Mouse (Mus musculus): ENCODE results near the gene Tmem14a. TPM values are rescaled to one million over a fixed set of nuclear protein-coding genes. Genes with fewer than 3 reads are reported as not detected.
"Not testable (repeated sequence)": the region's sequence is repeated elsewhere in the genome, so short reads cannot be mapped to it uniquely, and the experiment has no call there.

The Tmem14a gene
- total and polyA plus RNA-seq, 3 experiments: 1.3 to 1.7 TPM; not detected in 1

- TF ChIP-seq SMC3 (IDR thresholded peaks at IDR 0.05; ENCODE audit: low read depth, low read length) (peak; percentile 46), CTCF (IDR thresholded peaks at IDR 0.05 in 2 of 3, conservative IDR thresholded peaks at IDR 0.05 in 1 of 3; ENCODE audit: control insufficient read depth in 1 of 3, insufficient read depth in 1 of 3, low read depth in 2 of 3, low read length in 3 of 3, poor library complexity in 1 of 3, severe bottlenecking in 1 of 3) (peak in 2 of 3 experiments; percentile 32 to 40; a peak in 3 of 6 replicates), RAD21 (IDR thresholded peaks at IDR 0.05; ENCODE audit: low read depth, low read length) (peak; percentile 38)
- H3K79me2 ChIP-seq (ENCODE audit: control insufficient read depth, insufficient read depth, low read length, poor library complexity); H3K4me3 ChIP-seq (ENCODE audit: control insufficient read depth in 1 of 2, insufficient read depth in 1 of 2, low read depth in 2 of 2, low read length in 2 of 2): not testable (repeated sequence)
Measured at GRCm38 (mm10) chr1:21213537-21213936, 4.8 kb upstream of the Tmem14a start.

DNA sequence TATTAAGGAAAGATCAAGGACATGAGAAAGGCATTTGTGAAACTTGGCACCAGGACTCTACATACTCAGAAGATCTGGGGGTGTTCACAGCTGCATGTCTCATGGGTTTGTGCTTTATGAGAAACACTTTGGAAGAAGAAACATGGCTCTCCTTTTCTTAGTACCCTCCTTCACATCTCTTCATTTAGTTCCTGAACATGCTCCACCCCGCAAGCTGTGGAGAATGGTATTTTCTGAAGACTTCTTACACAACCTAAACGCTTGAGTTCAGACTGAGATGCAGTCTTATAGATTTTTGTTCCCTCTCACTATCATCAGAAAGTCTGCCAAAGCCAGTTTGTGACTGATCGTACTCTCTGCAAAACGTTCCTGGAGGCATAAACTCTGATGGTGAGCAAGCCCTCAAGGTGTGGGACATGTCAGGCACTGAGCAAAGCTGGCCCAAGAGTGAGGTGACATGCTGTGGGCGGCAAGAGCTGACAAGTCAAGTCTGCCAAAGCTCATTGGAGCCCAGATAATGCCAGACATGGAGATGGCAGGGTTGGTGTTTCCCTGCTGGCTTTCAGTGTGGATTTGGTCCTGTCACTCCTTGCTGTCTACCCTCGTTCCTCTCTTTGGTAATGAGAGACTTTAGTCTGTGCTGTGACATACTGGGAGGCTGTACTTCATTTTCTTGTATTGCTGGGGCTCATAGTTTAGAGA, 4.2 kb upstream of the Tmem14a start:
- not testable (repeated sequence) for H3K4me3 ChIP-seq (ENCODE audit: control insufficient read depth in 1 of 2, insufficient read depth in 1 of 2, low read depth in 2 of 2, low read length in 2 of 2); DNase-seq (ENCODE audit: low read depth, low spot score); H3K9ac ChIP-seq (ENCODE audit: control insufficient read depth, low read depth, low read length, poor library complexity, severe bottlenecking); H3K27me3 ChIP-seq (ENCODE audit: control insufficient read depth in 1 of 2, insufficient read depth in 2 of 2, low read length in 2 of 2); H3K79me2 ChIP-seq (ENCODE audit: control insufficient read depth, insufficient read depth, low read length, poor library complexity); H3K36me3 ChIP-seq (ENCODE audit: control insufficient read depth in 1 of 2, insufficient read depth in 2 of 2, low read length in 2 of 2); H3K9me3 ChIP-seq (replicated peaks; ENCODE audit: insufficient read depth, low read length); H3K27ac ChIP-seq (ENCODE audit: control insufficient read depth, low read depth, low read length); H3K4me1 ChIP-seq (ENCODE audit: control insufficient read depth in 1 of 2, insufficient read depth in 2 of 2, low read length in 2 of 2)

More at GRCm38 (mm10) chr1:21213537-21213936, 4.8 kb upstream of the Tmem14a start:
- H3K4me1 ChIP-seq (ENCODE audit: control insufficient read depth in 1 of 2, insufficient read depth in 2 of 2, low read length in 2 of 2); H3K27me3 ChIP-seq (ENCODE audit: control insufficient read depth in 1 of 2, insufficient read depth in 2 of 2, low read length in 2 of 2); H3K36me3 ChIP-seq (ENCODE audit: control insufficient read depth in 1 of 2, insufficient read depth in 2 of 2, low read length in 2 of 2); H3K9me3 ChIP-seq (replicated peaks; ENCODE audit: insufficient read depth, low read length); DNase-seq (ENCODE audit: low read depth, low spot score); H3K27ac ChIP-seq (ENCODE audit: control insufficient read depth, low read depth, low read length); H3K9ac ChIP-seq (ENCODE audit: control insufficient read depth, low read depth, low read length, poor library complexity, severe bottlenecking): not testable (repeated sequence)

DNA sequence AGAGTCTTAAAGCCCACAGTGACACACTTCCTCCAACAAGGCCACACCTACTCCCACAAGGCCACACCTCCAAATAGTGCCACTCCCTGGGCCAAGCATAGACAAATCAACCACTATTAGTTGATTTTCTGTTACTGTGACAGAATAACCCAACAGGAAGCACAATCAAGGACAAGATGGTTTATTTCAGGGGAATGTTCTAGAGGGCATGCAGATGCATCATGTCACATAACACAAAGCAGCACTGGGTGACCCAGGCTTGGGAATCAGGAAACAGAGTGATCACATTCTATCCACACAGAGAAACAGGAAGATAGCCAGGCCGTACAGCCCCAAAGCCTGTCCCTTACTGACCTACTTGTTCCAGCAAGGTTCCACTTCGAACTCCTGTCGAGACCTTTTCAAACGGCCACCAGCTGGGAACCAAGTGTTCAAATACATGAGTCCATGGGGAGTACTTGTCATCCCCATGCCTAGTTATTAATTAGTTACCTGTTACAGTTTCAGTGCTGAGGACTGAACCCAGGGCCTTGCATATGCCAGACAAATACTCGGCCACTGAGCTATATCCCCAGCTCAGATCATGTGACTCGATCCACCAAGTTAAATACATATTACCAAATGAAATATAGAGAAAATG, 9.5 kb downstream of the Tmem14a start:
- no peak overlapping the region for H3K4me3 ChIP-seq (ENCODE audit: control insufficient read depth in 1 of 2, insufficient read depth in 1 of 2, low read depth in 2 of 2, low read length in 2 of 2)
- H3K79me2 ChIP-seq (ENCODE audit: control insufficient read depth, insufficient read depth, low read length, poor library complexity): no peaks in the 10 kb centered on the region
- no peaks in the 10 kb centered on the region for H3K27me3 ChIP-seq (ENCODE audit: control insufficient read depth in 1 of 2, insufficient read depth in 2 of 2, low read length in 2 of 2)
- H3K9ac ChIP-seq (ENCODE audit: control insufficient read depth, low read depth, low read length, poor library complexity, severe bottlenecking): no peak overlapping the region
- no peaks in the 10 kb centered on the region for H3K9me3 ChIP-seq (replicated peaks; ENCODE audit: insufficient read depth, low read length)
- no peak for TF ChIP-seq MYB (IDR thresholded peaks at IDR 0.05; ENCODE audit: low read depth, low read length)
- TF ChIP-seq CHD1 (IDR thresholded peaks at IDR 0.05; ENCODE audit: low read depth, low read length): no peak
- no peak for TF ChIP-seq POLR2AphosphoS2 (IDR thresholded peaks at IDR 0.05; ENCODE audit: low read length)
- TF ChIP-seq MAX (IDR thresholded peaks at IDR 0.05; ENCODE audit: low read length): no peak
- TF ChIP-seq NELFE (IDR thresholded peaks at IDR 0.05; ENCODE audit: low read depth, low read length): no peak
- TF ChIP-seq BHLHE40 (IDR thresholded peaks at IDR 0.05; ENCODE audit: borderline replicate concordance, low read depth, low read length): no peak
- no peak for TF ChIP-seq NRF1 (IDR thresholded peaks at IDR 0.05; ENCODE audit: insufficient read depth, low read depth, low read length, poor library complexity, severe bottlenecking)
- no peak for TF ChIP-seq E2F4 (IDR thresholded peaks at IDR 0.05; ENCODE audit: borderline replicate concordance, low read depth, low read length)
- no peak for DNase-seq (ENCODE audit: low read depth, low spot score)
- no peaks in the 10 kb centered on the region for H3K36me3 ChIP-seq (ENCODE audit: control insufficient read depth in 1 of 2, insufficient read depth in 2 of 2, low read length in 2 of 2)
- H3K27ac ChIP-seq (ENCODE audit: control insufficient read depth, low read depth, low read length): no peak overlapping the region
- no peaks in the 10 kb centered on the region for H3K4me1 ChIP-seq (ENCODE audit: control insufficient read depth in 1 of 2, insufficient read depth in 2 of 2, low read length in 2 of 2)

DNA sequence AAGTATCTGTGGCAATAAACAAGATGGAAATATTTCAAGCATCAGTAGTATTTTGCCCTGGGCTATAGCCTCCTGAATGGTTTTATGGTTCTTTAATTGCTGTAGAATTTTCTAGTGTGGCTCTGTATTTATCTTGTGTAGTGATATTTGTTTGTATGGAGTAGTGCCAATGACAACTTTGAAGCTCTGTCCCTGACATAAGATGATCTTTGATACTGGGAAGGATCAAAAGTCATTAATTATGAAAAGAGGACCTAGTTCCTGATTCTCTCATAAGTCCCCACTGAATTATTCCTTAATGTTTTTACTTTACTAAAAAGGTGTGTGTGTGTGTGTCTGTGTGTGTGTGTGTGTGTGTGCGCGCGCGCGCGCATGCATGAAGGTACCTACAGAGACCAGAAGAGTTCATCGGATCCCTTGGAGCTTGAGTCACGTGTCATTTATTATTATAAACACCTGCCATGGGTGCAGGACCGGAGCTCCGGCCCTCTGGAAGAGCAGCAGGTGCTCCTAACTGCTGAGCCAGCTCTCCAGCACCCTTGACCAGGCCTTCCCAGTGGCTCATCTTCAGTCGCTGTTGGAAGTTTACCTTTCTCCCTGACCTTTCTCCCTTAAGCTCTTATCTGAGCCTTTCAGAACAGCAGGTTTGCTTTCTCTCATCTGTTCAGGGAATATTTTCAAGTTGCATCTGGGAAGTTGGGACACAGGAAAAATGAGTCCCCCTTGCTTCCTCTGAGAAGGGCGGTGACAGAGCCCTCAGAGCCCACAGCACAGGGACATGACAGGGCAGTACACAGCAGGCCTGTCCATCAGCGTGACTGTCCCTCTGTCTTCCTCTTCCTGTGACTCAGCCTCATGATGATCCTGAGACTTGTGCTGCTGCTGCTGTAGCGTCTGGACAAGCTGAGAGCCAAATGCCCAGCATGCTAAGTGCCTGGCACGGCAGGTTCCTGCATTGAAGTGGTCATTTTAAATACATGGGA, 10.7 kb downstream of the Tmem14a start:
- H3K4me1 ChIP-seq (ENCODE audit: control insufficient read depth in 1 of 2, insufficient read depth in 2 of 2, low read length in 2 of 2); H3K9me3 ChIP-seq (replicated peaks; ENCODE audit: insufficient read depth, low read length); H3K4me3 ChIP-seq (ENCODE audit: control insufficient read depth in 1 of 2, insufficient read depth in 1 of 2, low read depth in 2 of 2, low read length in 2 of 2); DNase-seq (ENCODE audit: low read depth, low spot score); H3K9ac ChIP-seq (ENCODE audit: control insufficient read depth, low read depth, low read length, poor library complexity, severe bottlenecking); H3K27me3 ChIP-seq (ENCODE audit: control insufficient read depth in 1 of 2, insufficient read depth in 2 of 2, low read length in 2 of 2); H3K79me2 ChIP-seq (ENCODE audit: control insufficient read depth, insufficient read depth, low read length, poor library complexity); H3K27ac ChIP-seq (ENCODE audit: control insufficient read depth, low read depth, low read length); H3K36me3 ChIP-seq (ENCODE audit: control insufficient read depth in 1 of 2, insufficient read depth in 2 of 2, low read length in 2 of 2): not testable (repeated sequence)
